Mouse (Mus musculus): ENCODE results near the gene Dcdc2b. TPM values are rescaled to one million over a fixed set of nuclear protein-coding genes. Genes with fewer than 3 reads are reported as not detected.

Dcdc2b gene
- 2.9 and 4.4 TPM in 2 replicates for polyA plus RNA-seq (2014; fragmentation: Nextera tagmentation; extraction: Ambion mirVana)

DNA sequence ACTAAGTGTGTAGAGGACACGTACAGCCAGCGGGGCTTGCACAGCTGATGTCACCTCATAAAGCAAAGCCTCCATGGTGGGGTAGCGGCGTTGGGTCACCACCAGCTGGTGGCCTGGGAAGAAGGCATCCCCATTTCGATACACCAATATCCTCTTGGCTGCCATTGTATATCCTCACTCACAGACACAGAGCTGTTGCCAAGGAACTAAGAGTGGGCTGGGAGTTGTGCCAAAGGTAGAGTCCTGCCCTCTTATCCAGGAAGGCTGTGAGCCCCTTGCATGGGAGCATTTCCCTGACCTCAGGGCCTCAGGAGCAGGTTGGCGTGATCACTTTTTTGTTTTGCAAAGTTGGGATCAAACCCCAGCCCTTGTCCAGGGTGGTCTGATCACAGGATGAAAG lies at the start of gene Dcdc2b:
Gene Dcdc2b, minus strand, starts transcription at position 165 of the 400 bp plus-strand sequence.
- Histone ChIP-seq H3K4me1 (ENCODE audit: control insufficient read depth, insufficient read depth, low read length) (peaks cover 8% of the 10 kb centered on the region), H3K4me2 (ENCODE audit: low read length) (no peak within 1 kb of the TSS), H3K27ac (replicated peaks; ENCODE audit: low read depth, low read length) (no peak within 1 kb of the TSS), H3K27me3 (ENCODE audit: control insufficient read depth, insufficient read depth, low read length) (no peaks in the 10 kb centered on the region), H3K4me3 (replicated peaks; ENCODE audit: low read depth, low read length) (no peak within 1 kb of the TSS), H3K9ac (replicated peaks; ENCODE audit: low read length) (no peak within 1 kb of the TSS), H3K9me3 (ENCODE audit: control insufficient read depth, low read length) (no peaks in the 10 kb centered on the region), H3K36me3 (ENCODE audit: control insufficient read depth, insufficient read depth, low read length) (peaks cover 25% of the 10 kb centered on the region)
- WGBS = 87% methylated on average over 6 of the region's 6 CpGs
- ATAC-seq (ENCODE audit: low FRiP score, low TSS enrichment) (no peak), DNase-seq (peak; percentile 30)

DNA sequence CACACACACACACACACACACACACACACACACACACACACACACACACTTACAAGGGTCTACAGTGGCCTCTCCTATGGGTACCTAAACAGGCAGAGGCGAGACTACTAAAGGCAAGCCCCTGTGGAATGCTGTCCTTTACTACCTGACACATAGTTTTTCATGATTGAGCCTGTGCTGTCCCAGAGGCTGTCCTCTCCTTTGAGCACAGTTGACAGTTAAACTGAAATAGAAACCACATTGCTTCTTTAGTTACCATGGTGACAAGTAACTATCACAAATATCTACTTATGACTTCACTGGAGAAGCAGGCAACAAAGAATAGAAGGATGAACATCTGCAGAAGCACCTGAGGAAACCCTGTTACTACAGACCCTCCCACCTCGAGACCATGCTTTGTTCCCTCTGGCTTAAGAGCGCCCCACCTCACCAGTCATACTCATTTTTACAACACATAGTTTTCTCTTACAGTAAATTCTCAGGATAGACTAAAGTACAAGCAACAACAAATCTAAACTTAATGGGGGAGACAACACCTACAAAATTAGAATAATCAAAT lies 48.3 kb upstream of the Dcdc2b start:
- H3K9ac ChIP-seq (replicated peaks; ENCODE audit: low read length) = no peak overlapping the region
- no peaks in the 10 kb centered on the region for H3K9me3 ChIP-seq (ENCODE audit: control insufficient read depth, low read length)
- H3K27ac ChIP-seq (replicated peaks; ENCODE audit: low read depth, low read length) = no peak overlapping the region
- no peak overlapping the region for H3K4me3 ChIP-seq (replicated peaks; ENCODE audit: low read depth, low read length)
- no peak for ATAC-seq (ENCODE audit: low FRiP score, low TSS enrichment)
- H3K27me3 ChIP-seq (ENCODE audit: control insufficient read depth, insufficient read depth, low read length) = no peaks in the 10 kb centered on the region
- H3K4me1 ChIP-seq (ENCODE audit: control insufficient read depth, insufficient read depth, low read length) = no peaks in the 10 kb centered on the region
- peaks cover 51% of the 10 kb centered on the region for H3K36me3 ChIP-seq (ENCODE audit: control insufficient read depth, insufficient read depth, low read length)
- 90% methylated on average over 3 of the region's 3 CpGs for WGBS
- H3K4me2 ChIP-seq (ENCODE audit: low read length) = no peak overlapping the region
- no peak for DNase-seq

DNA sequence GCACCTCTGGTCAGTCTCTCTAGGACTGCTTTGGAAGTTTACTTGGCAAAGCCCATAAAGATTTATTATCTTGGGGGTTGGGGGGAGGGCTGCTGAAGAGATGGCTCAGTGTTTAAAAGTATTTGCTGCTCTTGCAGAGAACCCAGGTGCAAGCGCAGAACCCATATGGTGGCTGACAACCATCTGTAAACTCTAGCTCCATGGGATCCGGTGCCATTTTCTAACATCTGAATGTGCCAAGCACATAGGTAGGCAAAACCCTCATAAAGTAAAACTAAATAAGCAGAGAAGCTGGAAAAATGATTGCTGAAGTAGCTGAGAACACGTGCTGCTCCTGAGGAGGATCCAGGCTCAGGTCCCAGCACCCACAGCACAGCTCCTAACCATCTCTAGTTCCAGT lies 47.5 kb upstream of the Dcdc2b start:
- no peak overlapping the region for H3K4me3 ChIP-seq (replicated peaks; ENCODE audit: low read depth, low read length)
- ATAC-seq (ENCODE audit: low FRiP score, low TSS enrichment) (no peak), DNase-seq (no peak)
- H3K27ac ChIP-seq (replicated peaks; ENCODE audit: low read depth, low read length) = no peak overlapping the region
- WGBS = 93% methylated on average over 3 of the region's 3 CpGs
- peaks cover 55% of the 10 kb centered on the region for H3K36me3 ChIP-seq (ENCODE audit: control insufficient read depth, insufficient read depth, low read length)
- H3K4me1 ChIP-seq (ENCODE audit: control insufficient read depth, insufficient read depth, low read length) = no peaks in the 10 kb centered on the region
- H3K9ac ChIP-seq (replicated peaks; ENCODE audit: low read length) = no peak overlapping the region
- no peaks in the 10 kb centered on the region for H3K9me3 ChIP-seq (ENCODE audit: control insufficient read depth, low read length)
- no peaks in the 10 kb centered on the region for H3K27me3 ChIP-seq (ENCODE audit: control insufficient read depth, insufficient read depth, low read length)
- no peak overlapping the region for H3K4me2 ChIP-seq (ENCODE audit: low read length)

DNA sequence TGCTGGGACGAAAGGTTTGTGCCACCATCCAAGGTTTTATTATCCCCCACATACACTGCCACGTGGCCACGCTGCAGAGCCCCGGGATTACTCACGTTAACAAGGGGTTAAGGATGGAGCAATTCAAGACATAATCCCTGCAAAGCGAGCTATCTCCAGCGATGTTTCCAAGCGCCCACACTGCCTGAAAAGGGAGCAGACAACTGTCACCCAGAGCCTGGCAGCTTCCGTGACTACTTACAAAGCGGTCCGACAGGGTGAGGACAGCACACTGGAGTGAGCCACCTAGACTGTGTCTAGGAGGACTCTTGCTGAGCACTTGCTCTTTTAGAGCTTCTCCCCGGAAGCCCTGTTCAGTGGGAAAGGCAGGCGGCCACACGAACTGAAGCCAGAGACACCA lies 40.7 kb upstream of the Dcdc2b start:
- 89% methylated on average over 14 of the region's 14 CpGs for WGBS
- ATAC-seq (ENCODE audit: low FRiP score, low TSS enrichment) = no peak
- Histone ChIP-seq H3K36me3 (ENCODE audit: control insufficient read depth, insufficient read depth, low read length) (peaks cover 92% of the 10 kb centered on the region), H3K4me3 (replicated peaks; ENCODE audit: low read depth, low read length) (no peak overlapping the region), H3K9me3 (ENCODE audit: control insufficient read depth, low read length) (no peaks in the 10 kb centered on the region), H3K27me3 (ENCODE audit: control insufficient read depth, insufficient read depth, low read length) (no peaks in the 10 kb centered on the region), H3K4me2 (ENCODE audit: low read length) (no peak overlapping the region), H3K27ac (replicated peaks; ENCODE audit: low read depth, low read length) (no peak overlapping the region), H3K4me1 (ENCODE audit: control insufficient read depth, insufficient read depth, low read length) (no peaks in the 10 kb centered on the region), H3K9ac (replicated peaks; ENCODE audit: low read length) (no peak overlapping the region)
- no peak for DNase-seq

DNA sequence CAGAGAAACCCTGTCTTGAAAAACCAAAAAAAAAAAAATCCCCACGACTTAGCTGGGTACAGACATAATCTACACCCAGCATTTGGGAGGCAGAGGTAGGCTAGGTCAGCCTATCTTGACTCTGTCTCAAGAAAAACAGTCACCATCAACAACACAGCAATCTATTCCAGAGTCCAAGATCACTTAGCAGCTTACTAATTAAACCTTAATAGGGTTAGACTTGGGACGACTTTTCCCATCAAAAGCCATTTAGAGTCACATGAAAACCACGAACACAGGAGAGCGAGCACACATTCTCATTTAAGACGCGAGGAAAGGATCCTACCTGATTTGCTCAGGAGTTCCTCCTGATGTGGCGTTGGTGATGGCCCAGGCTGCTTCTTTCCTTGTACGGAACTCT lies 36.3 kb upstream of the Dcdc2b start:
- Histone ChIP-seq H3K4me2 (ENCODE audit: low read length) (no peak overlapping the region), H3K9me3 (ENCODE audit: control insufficient read depth, low read length) (no peaks in the 10 kb centered on the region), H3K27ac (replicated peaks; ENCODE audit: low read depth, low read length) (no peak overlapping the region), H3K4me1 (ENCODE audit: control insufficient read depth, insufficient read depth, low read length) (no peaks in the 10 kb centered on the region), H3K9ac (replicated peaks; ENCODE audit: low read length) (no peak overlapping the region), H3K36me3 (ENCODE audit: control insufficient read depth, insufficient read depth, low read length) (peaks cover 94% of the 10 kb centered on the region), H3K4me3 (replicated peaks; ENCODE audit: low read depth, low read length) (no peak overlapping the region), H3K27me3 (ENCODE audit: control insufficient read depth, insufficient read depth, low read length) (no peaks in the 10 kb centered on the region)
- ATAC-seq (ENCODE audit: low FRiP score, low TSS enrichment) = no peak
- no peak for DNase-seq
- 95% methylated on average over 8 of the region's 8 CpGs for WGBS

DNA sequence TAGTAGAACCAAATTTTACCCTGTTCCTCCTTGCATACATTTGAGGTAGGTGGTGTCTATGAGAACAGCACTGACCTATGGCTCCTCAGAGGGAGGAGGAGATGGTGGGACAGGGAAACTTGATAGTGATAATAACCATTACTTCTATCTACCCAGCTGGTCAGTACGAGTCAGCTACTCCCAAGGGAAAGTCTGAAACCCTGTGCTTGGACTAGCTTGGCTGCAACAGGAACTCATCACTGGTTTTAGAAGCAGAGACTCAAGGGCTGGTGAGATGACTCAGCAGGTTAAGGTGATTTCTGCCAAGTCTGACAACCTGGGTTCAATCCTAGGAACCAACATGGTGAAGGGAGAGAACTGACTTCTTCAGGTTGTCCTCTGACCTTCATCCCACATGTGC lies 34.6 kb upstream of the Dcdc2b start:
- Histone ChIP-seq H3K9ac (replicated peaks; ENCODE audit: low read length) (no peak overlapping the region), H3K36me3 (ENCODE audit: control insufficient read depth, insufficient read depth, low read length) (peaks cover 88% of the 10 kb centered on the region), H3K4me3 (replicated peaks; ENCODE audit: low read depth, low read length) (no peak overlapping the region), H3K27me3 (ENCODE audit: control insufficient read depth, insufficient read depth, low read length) (no peaks in the 10 kb centered on the region), H3K4me1 (ENCODE audit: control insufficient read depth, insufficient read depth, low read length) (no peaks in the 10 kb centered on the region), H3K27ac (replicated peaks; ENCODE audit: low read depth, low read length) (no peak overlapping the region), H3K4me2 (ENCODE audit: low read length) (no peak overlapping the region), H3K9me3 (ENCODE audit: control insufficient read depth, low read length) (no peaks in the 10 kb centered on the region)
- ATAC-seq (ENCODE audit: low FRiP score, low TSS enrichment) = no peak
- 96% methylated on average over 1 of the region's 1 CpGs for WGBS
- no peak for DNase-seq

DNA sequence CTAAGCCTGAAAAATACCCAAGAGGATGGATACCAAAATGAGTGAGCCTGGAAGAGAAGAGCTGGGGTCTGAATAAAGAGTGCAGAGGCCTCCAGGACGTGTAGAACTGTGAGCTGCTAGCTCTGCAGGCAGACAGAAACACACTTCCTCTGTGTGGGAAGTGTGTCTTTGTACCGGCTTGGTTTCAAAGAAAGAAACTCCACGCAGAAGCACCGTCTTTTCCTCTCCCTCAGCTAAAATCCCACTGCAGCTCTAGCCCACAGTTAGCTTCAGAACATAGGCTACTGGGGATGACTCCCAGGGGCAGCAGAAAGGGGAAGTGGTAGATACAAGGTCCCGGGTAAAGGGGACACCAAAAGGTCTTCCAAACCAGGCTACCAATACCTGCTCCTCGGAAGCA lies 31.1 kb upstream of the Dcdc2b start:
- ATAC-seq (ENCODE audit: low FRiP score, low TSS enrichment) = no peak
- H3K27me3 ChIP-seq (ENCODE audit: control insufficient read depth, insufficient read depth, low read length) = no peaks in the 10 kb centered on the region
- H3K36me3 ChIP-seq (ENCODE audit: control insufficient read depth, insufficient read depth, low read length) = peaks cover 59% of the 10 kb centered on the region
- H3K4me2 ChIP-seq (ENCODE audit: low read length) = no peak overlapping the region
- no peak for DNase-seq
- H3K9me3 ChIP-seq (ENCODE audit: control insufficient read depth, low read length) = no peaks in the 10 kb centered on the region
- no peak overlapping the region for H3K4me3 ChIP-seq (replicated peaks; ENCODE audit: low read depth, low read length)
- H3K4me1 ChIP-seq (ENCODE audit: control insufficient read depth, insufficient read depth, low read length) = 0 out of 2 replicates have a peak, but pooled peaks cover 2% of the 10 kb centered on the region
- no peak overlapping the region for H3K9ac ChIP-seq (replicated peaks; ENCODE audit: low read length)
- WGBS = 93% methylated on average over 6 of the region's 6 CpGs
- no peak overlapping the region for H3K27ac ChIP-seq (replicated peaks; ENCODE audit: low read depth, low read length)

DNA sequence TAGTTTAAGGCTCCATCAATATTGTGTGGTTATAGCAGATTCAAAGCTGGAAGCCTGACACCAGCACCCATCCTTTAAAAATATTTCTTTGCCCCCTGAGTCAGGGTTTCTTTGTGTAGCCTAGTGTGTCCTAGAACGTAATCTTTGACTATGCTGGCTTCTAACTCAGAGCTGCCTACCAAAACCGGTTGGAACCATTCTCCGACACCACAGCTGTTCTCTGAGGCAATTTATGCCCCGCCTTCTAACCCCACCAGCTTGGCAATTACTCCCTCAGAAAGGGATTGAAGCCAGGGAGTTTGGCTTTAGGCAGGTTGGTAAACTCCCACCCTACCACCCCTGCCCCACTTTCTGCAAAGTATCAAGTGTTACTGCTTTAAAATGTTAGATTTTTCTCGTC lies 27.7 kb upstream of the Dcdc2b start:
- ATAC-seq (ENCODE audit: low FRiP score, low TSS enrichment) (no peak), DNase-seq (no peak)
- Histone ChIP-seq H3K4me2 (ENCODE audit: low read length) (peak overlapping the region; percentile 90), H3K36me3 (ENCODE audit: control insufficient read depth, insufficient read depth, low read length) (peaks cover 49% of the 10 kb centered on the region), H3K4me3 (replicated peaks; ENCODE audit: low read depth, low read length) (no peak overlapping the region), H3K27me3 (ENCODE audit: control insufficient read depth, insufficient read depth, low read length) (no peaks in the 10 kb centered on the region), H3K27ac (replicated peaks; ENCODE audit: low read depth, low read length) (no peak overlapping the region), H3K9ac (replicated peaks; ENCODE audit: low read length) (no peak overlapping the region), H3K9me3 (ENCODE audit: control insufficient read depth, low read length) (no peaks in the 10 kb centered on the region), H3K4me1 (ENCODE audit: control insufficient read depth, insufficient read depth, low read length) (peaks cover 18% of the 10 kb centered on the region)
- 59% methylated on average over 5 of the region's 5 CpGs for WGBS

DNA sequence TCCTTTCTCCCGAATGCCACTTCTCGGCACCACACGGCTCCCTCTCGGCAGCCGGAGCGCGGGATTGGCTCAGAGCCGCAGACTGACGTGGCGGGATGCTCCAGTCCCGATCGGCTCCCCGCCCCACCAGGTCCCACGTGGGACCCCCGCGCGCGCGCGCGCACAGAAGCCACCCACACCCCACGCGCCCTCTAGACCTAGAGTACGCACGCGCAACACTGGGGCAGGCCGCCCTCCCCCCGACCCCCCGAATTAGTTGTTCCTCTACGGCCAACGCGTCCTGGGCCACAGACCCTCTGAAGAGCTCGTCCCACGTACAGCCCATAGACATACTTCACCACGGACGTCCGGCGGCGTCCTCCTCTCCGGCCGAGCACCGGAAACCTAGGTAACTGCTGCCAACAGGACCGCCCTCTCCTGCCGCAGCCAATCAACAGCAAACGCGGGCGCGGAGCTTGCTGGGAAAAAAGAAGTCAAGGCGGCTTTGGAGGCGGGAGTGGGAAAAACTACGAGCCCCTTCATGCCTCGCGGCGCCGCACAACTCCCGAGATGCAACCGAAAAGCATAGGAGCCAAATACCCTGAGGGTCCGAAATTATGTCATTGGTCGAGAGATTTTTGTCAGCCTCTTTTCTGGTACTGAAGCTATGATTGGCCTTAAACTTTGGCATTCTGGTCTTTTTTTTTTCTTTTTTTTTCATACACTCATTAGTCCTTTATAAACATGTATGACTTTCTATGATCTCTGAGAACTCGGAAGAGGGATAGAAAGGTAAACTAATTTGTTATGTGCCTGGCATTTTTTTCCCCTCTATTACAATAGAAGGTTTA lies 26.8 kb upstream of the Dcdc2b start, which contains the start of gene Txlna:
Gene Txlna, minus strand, starts transcription at position 428 of the 830 bp plus-strand sequence.
- peak within 1 kb of the TSS; percentile 92 for H3K27ac ChIP-seq (replicated peaks; ENCODE audit: low read depth, low read length)
- ATAC-seq (ENCODE audit: low FRiP score, low TSS enrichment) (peak; percentile 97), DNase-seq (peak; percentile 99)
- H3K36me3 ChIP-seq (ENCODE audit: control insufficient read depth, insufficient read depth, low read length) = peaks cover 49% of the 10 kb centered on the region
- WGBS = under 1% methylated on average over 60 of the region's 60 CpGs
- H3K4me1 ChIP-seq (ENCODE audit: control insufficient read depth, insufficient read depth, low read length) = peaks cover 18% of the 10 kb centered on the region
- H3K4me3 ChIP-seq (replicated peaks; ENCODE audit: low read depth, low read length) = peak within 1 kb of the TSS; percentile 59
- peak within 1 kb of the TSS; percentile 69 for H3K9ac ChIP-seq (replicated peaks; ENCODE audit: low read length)
- no peaks in the 10 kb centered on the region for H3K27me3 ChIP-seq (ENCODE audit: control insufficient read depth, insufficient read depth, low read length)
- peak within 1 kb of the TSS; percentile 90 for H3K4me2 ChIP-seq (ENCODE audit: low read length)
- no peaks in the 10 kb centered on the region for H3K9me3 ChIP-seq (ENCODE audit: control insufficient read depth, low read length)
